Mouse (Mus musculus): Measurements from ENCODE around the gene Ncor2.

DNA sequence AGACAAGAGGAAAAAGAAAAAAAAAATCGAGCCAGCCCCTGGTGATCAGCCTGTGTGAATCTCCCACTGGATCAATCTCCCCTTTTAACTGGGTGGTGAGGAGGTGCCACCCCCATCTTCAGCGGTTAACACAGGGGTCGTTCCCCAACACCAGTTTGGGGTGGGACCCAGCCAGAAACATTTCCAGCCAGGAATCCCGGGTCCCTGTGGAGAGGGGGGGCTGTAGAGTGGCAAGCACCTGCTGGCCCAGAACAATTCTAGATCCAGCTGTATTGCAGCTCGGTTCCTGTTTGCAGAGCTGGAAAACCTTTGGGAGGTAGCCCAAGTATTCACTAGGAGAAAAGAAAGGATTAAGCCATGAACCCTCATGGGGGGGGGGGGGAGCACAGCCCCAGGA is 2.7 kb downstream of the Ncor2 start:
- TF ChIP-seq GATA1 (IDR thresholded peaks at IDR 0.05; ENCODE audit: low read length) (no peak), TAL1 (IDR thresholded peaks at IDR 0.05; ENCODE audit: low read length) (no peak)
